Mouse (Mus musculus): ENCODE data around the gene Kif16b. TPM values are rescaled to one million over a fixed set of nuclear protein-coding genes. Genes with fewer than 3 reads are reported as not detected.

The Kif16b gene
- polyA plus RNA-seq, 1 experiment from 2014 or later = 23.0 TPM

GRCm38 (mm10) chr2:142735691-142736090 is 165.6 kb downstream of the Kif16b start:
- TF ChIP-seq CTCF (IDR thresholded peaks at IDR 0.05) = no peak
- DNase-seq (ENCODE audit: low read depth, low spot score) = no peak
- H3K27me3 ChIP-seq = no peaks in the 10 kb centered on the region
- POLR2A ChIA-PET = no interaction called here
- CTCF ChIA-PET = interaction anchor here (1.1 to 1.5 kb wide), 2 partner anchors 9 to 12 kb away, joined by 4 read pairs; no protein-coding TSS in a partner anchor
- ATAC-seq = no peak
- in situ Hi-C loops (cut with MboI; ENCODE audit: low pct_unique_long_range_greater_than_20kb) = no loop called here

- CTCF ChIA-PET = interaction anchor here (0.9 kb wide), 1 partner anchor 13 kb away, joined by 3 read pairs; no protein-coding TSS in a partner anchor
- ATAC-seq (no peak), DNase-seq (ENCODE audit: low read depth, low spot score) (no peak)
- in situ Hi-C loops (cut with MboI; ENCODE audit: low pct_unique_long_range_greater_than_20kb) = no loop called here
- no peak for TF ChIP-seq CTCF (IDR thresholded peaks at IDR 0.05)
- no peaks in the 10 kb centered on the region for H3K27me3 ChIP-seq
- POLR2A ChIA-PET = no interaction called here
Measured at GRCm38 (mm10) chr2:142734046-142734445, 167.3 kb downstream of the Kif16b start.

GRCm38 (mm10) chr2:142732370-142732769 is 169.0 kb downstream of the Kif16b start:
- no peak for TF ChIP-seq CTCF (IDR thresholded peaks at IDR 0.05)
- in situ Hi-C loops (cut with MboI; ENCODE audit: low pct_unique_long_range_greater_than_20kb) = no loop called here
- no peak for ATAC-seq
- no peak for DNase-seq (ENCODE audit: low read depth, low spot score)
- ChIA-PET POLR2A (no interaction called here), CTCF (interaction anchor here (1.3 kb wide), 1 partner anchor 27 kb away, joined by 3 read pairs; no protein-coding TSS in a partner anchor)
- H3K27me3 ChIP-seq = no peaks in the 10 kb centered on the region

- in situ Hi-C loops (cut with MboI; ENCODE audit: low pct_unique_long_range_greater_than_20kb) = no loop called here
- no peak for TF ChIP-seq CTCF (IDR thresholded peaks at IDR 0.05)
- POLR2A ChIA-PET = no interaction called here
- CTCF ChIA-PET = interaction anchor here (1.3 kb wide), 1 partner anchor 27 kb away, joined by 3 read pairs; no protein-coding TSS in a partner anchor
- DNase-seq (ENCODE audit: low read depth, low spot score) (no peak), ATAC-seq (no peak)
- H3K27me3 ChIP-seq = no peaks in the 10 kb centered on the region
Measured at GRCm38 (mm10) chr2:142731778-142732092, 169.6 kb downstream of the Kif16b start.

GRCm38 (mm10) chr2:142731016-142731777 is 170.1 kb downstream of the Kif16b start:
- no peak for ATAC-seq
- ChIA-PET POLR2A (no interaction called here), CTCF (interaction anchor here (1.3 to 2.0 kb wide), 2 partner anchors 8 to 28 kb away, joined by 3 to 4 read pairs; no protein-coding TSS in a partner anchor)
- no peak for TF ChIP-seq CTCF (IDR thresholded peaks at IDR 0.05)
- H3K27me3 ChIP-seq = no peaks in the 10 kb centered on the region
- in situ Hi-C loops (cut with MboI; ENCODE audit: low pct_unique_long_range_greater_than_20kb) = no loop called here
- DNase-seq (ENCODE audit: low read depth, low spot score) = no peak

GRCm38 (mm10) chr2:142724215-142725001 is 176.9 kb downstream of the Kif16b start:
- POLR2A ChIA-PET = no interaction called here

GRCm38 (mm10) chr2:142720174-142720573 is 181.2 kb downstream of the Kif16b start:
- ChIA-PET POLR2A (no interaction called here), CTCF (interaction anchor here (1.2 kb wide), 1 partner anchor 13 kb away, joined by 3 read pairs; no protein-coding TSS in a partner anchor)
- TF ChIP-seq CTCF (IDR thresholded peaks at IDR 0.05) = no peak

More at GRCm38 (mm10) chr2:142724215-142725001, 176.9 kb downstream of the Kif16b start:
- DNase-seq (ENCODE audit: low read depth, low spot score) (no peak), ATAC-seq (no peak)
- in situ Hi-C loops (cut with MboI; ENCODE audit: low pct_unique_long_range_greater_than_20kb) = no loop called here
- TF ChIP-seq CTCF (IDR thresholded peaks at IDR 0.05) = no peak
- H3K27me3 ChIP-seq = no peaks in the 10 kb centered on the region
- CTCF ChIA-PET = interaction anchor here (1.0 to 4.5 kb wide), 2 partner anchors 10 to 14 kb away, joined by 4 to 18 read pairs; no protein-coding TSS in a partner anchor

GRCm38 (mm10) chr2:142718998-142719397 is 182.3 kb downstream of the Kif16b start:
- POLR2A ChIA-PET = no interaction called here
- TF ChIP-seq CTCF (IDR thresholded peaks at IDR 0.05) = no peak
- H3K27me3 ChIP-seq = no peaks in the 10 kb centered on the region
- DNase-seq (ENCODE audit: low read depth, low spot score) (no peak), ATAC-seq (no peak)
- in situ Hi-C loops (cut with MboI; ENCODE audit: low pct_unique_long_range_greater_than_20kb) = no loop called here
- CTCF ChIA-PET = no interaction called here

More at GRCm38 (mm10) chr2:142720174-142720573, 181.2 kb downstream of the Kif16b start:
- ATAC-seq = no peak
- no peaks in the 10 kb centered on the region for H3K27me3 ChIP-seq
- in situ Hi-C loops (cut with MboI; ENCODE audit: low pct_unique_long_range_greater_than_20kb) = no loop called here
- no peak for DNase-seq (ENCODE audit: low read depth, low spot score)

- ChIA-PET CTCF (interaction anchor here (0.9 kb wide), 1 partner anchor 27 kb away, joined by 3 read pairs; no protein-coding TSS in a partner anchor), POLR2A (interaction anchor here (0.7 kb wide), 1 partner anchor 11 kb away, joined by 3 read pairs; no protein-coding TSS in a partner anchor)
- no peak for ATAC-seq
- no peak for DNase-seq (ENCODE audit: low read depth, low spot score)
- no peak for TF ChIP-seq CTCF (IDR thresholded peaks at IDR 0.05)
- in situ Hi-C loops (cut with MboI; ENCODE audit: low pct_unique_long_range_greater_than_20kb) = no loop called here
- no peaks in the 10 kb centered on the region for H3K27me3 ChIP-seq
Measured at GRCm38 (mm10) chr2:142717591-142717990, 183.7 kb downstream of the Kif16b start.

GRCm38 (mm10) chr2:142715912-142716260 is 185.4 kb downstream of the Kif16b start:
- ChIA-PET CTCF (interaction anchor here (4.1 kb wide), 1 partner anchor 10 kb away, joined by 18 read pairs; no protein-coding TSS in a partner anchor), POLR2A (no interaction called here)
- ATAC-seq (no peak), DNase-seq (ENCODE audit: low read depth, low spot score) (no peak)
- in situ Hi-C loops (cut with MboI; ENCODE audit: low pct_unique_long_range_greater_than_20kb) = no loop called here
- TF ChIP-seq CTCF (IDR thresholded peaks at IDR 0.05) = no peak
- H3K27me3 ChIP-seq = no peaks in the 10 kb centered on the region
